Mouse (Mus musculus) CD8-positive naive resting alpha-beta T cell, adult 2 months (primary cell): ENCODE results near the gene Tchhl1.

Experiments used
- DNase-seq, 2 experiments: peaks; one replicate each; pipeline ENCODE4 v3.0.0; 2022; ENCODE audit warnings: low read depth in 2 of 2, low spot score in 2 of 2

Gene Tchhl1

DNA sequence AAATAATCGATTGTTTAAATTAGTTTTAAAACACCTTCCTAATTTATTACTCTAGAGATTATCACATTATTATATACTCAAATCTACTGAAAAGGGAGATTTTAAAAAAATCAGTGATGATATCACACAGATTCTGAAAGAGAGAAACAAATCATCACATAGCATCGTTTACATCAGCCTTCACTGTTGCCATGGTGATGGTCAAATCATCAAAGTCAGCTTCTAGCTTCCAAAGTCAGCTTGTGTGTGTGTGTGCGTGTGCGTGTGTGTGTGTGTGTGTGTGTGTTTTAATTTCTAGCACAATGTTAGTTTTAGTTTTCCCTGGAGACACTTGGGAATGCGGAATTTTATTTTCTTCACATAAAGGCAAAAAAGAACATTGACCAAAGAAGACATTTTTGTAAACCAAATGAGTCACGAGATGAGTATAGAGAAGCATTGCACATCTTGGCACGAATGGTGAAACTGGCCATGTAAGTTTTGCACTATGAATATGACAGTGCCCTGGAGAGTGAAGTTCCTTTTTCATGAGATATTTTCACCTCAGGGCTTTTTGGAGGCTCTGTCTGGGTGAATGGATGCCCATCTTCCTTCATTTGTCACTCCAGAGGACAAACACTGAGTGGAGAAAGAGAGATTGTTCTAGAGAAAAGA lies 36.1 kb downstream of the Tchhl1 start:
- no peak for DNase-seq

DNA sequence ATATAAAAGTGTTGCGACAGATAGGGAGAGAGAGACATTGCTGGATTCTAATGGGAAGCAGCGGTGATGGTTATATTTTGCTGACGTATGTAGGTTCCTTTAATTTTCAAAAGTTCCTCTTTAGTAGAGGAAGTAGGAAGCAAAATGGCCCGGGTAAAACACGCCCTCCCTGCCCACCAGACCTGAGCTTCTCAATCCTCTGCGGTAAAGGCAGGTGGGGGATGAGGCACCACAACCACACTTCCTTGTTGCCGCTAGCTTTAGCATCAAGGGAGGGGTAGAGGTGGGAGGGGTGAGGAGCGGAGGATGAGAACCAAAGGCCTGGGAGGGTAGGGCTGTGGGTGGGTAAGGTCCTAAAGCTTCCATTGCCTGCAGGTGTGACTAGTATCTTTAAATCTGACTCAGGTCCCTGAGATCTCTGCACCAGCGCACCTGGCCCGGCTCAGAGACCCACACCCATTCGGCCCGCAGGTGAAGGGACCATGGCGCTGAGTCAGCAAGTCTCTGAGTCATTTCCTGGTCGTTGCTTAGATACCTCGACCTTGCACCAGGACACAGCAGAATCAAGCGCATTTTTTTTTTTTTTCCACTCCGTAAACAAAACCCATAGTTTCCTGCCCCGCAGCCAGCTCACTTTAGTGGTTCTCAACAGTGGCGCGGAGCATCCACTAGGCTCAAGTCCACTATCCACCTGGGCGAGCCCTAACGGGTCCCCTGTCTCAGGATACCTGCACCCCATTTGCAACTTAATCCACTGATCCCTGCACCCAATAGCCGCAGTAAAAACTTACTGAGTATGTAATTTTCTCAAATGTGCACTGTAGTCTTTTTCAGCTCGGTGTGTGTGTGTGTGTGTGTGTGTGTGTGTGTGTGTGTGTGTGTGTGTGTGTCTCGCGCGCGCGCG lies 37.7 kb downstream of the Tchhl1 start:
- DNase-seq: peak; percentile 75 to 87

DNA sequence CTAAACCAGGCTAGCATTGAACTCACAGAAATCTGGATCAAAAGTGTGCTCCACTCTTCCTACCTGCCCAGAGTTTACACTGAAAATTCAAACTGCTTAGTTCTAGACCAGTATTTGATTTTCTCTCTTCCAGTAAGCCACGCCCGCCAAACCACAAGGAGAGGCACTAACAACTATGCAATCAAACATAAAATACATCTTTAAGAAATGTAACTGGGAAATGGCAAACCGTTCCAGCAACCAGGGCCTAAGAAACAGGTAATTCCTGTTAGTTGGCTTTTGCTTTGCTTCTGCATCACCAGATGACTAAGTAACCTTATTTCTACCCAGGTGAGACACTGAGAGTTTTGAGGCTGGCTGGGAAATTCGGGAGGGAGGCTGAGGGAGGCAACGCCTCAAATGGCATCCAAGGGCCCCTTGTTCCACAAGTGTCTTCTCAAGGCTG lies 38.3 kb downstream of the Tchhl1 start:
- DNase-seq: peak; percentile 7 to 13

DNA sequence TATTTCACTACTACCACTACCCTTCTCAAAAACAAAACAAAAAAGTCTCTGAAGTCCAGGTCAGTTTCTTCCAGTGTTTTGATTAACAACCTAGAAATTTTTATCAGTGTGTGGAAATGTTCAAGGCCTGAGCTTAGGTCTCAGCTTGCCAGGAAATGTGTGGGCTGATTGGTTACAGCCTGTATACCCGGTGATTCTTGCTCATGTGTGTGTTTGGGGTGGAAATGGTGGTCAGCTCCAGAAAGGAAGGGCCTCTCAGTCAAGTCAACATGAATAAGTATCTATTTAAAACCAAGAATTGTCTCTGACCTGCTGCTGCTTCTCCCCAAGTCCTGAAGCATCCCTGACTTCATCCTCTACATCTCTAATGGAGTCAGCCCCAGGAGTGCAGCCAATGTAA lies 40.7 kb downstream of the Tchhl1 start:
- no peak for DNase-seq

DNA sequence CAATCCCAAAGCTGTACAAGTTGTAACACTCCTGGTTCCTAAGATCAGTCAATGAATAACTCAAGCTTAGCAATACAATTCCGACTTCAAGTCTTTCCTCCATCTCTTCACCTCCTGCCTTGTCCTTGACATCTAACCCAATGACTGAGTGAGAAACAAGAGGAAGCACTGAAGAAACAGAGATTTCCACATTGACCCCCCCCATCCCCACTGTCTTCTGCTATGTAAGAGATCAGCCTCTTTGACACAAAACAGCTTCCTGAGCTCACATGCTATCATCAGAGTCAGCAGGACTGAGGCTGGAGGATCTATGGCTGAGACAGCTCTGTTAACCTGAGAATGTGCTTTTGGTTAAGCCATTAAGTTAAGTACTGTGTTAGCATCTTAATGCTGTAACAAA lies 42.5 kb downstream of the Tchhl1 start:
- DNase-seq: no peak

DNA sequence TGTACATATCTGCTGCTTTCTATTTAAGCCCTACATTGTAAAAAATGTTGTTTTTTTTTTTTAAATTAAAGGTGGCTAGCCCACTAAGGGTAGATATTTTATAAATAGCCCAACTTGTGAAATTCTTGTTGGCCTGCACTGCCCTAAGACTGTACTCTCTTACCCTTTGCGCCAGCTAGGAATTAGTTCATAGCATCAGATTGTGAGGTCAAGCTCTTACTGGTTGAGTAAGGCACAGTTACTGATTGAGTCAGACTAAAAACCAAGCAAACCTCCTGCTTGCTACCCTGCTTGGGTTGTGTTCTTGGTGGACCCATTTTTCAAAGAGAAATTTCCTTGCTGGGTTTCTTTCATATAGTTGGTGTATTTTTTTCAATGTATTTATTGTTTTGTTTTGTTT lies 43.2 kb downstream of the Tchhl1 start:
- no peak for DNase-seq

DNA sequence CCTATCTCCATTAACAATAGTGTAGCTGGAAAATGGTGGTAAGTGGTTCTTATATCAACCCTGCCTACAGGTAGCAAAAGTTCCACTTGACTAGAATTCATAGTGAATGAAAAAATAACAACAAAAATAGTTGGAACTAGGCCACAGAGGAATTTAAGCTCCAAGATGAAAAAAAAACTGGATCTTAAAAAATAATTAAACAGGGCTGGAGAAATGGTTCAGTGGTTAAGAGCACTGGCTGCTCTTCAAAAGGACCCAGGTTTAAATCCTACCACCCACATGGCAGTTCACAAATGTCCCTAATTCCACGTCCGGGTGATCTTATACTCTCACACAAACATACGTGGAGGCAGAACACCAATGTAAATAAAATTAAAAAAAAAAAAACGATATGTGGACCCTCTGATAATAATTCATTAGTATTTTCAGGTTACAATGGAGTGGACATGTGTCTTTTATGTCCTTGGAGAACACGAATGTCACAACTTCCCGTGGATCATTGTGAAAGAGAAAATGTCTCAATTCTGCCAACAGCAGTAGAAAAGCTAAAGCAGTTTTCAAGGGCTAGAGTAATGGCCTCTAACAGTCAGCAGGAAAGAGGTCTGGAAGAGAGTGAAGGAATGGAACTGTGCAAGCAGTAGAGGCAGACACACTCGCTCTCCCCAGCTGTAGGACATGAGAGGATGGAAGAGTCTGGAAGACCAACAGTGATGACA lies 44.0 kb downstream of the Tchhl1 start:
- no peak for DNase-seq

DNA sequence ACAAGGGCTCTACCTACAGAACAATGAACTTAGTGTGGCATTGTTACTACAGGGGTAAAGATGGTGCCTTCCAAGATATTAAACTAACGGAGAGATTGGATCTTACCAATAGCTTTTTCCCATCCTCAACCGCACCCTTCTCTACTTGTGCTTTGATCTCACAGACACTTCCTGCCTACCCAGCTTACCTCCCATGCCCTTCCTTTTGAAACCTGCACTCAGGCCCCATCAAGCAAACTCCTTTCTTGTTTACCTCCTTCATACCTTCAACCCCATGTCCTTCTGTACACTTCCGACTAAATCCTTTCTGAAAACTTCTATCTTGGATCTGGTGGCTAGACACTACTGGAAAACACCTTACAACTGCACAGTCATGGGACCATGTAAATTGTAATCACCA lies 46.1 kb downstream of the Tchhl1 start:
- peak in 1 of 2 experiments; percentile 10 for DNase-seq

DNA sequence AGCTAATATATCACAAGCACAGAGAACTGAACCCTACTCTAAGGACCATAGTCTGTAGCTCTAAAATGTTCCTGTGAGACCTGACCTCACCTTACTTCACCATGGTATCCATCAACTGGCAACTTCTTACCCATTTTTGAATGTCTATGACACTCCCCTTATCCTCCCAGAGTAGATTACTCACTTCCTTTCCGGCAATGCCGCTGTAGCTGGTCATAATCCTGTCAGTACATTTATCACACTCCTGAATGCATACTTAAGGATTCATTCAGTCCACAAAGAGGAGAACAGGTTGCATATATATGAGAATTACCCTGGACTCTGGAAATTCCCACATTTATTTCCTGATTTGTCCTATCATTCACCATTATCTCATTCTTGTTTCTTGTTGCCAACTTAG lies 48.8 kb downstream of the Tchhl1 start:
- DNase-seq: no peak

DNA sequence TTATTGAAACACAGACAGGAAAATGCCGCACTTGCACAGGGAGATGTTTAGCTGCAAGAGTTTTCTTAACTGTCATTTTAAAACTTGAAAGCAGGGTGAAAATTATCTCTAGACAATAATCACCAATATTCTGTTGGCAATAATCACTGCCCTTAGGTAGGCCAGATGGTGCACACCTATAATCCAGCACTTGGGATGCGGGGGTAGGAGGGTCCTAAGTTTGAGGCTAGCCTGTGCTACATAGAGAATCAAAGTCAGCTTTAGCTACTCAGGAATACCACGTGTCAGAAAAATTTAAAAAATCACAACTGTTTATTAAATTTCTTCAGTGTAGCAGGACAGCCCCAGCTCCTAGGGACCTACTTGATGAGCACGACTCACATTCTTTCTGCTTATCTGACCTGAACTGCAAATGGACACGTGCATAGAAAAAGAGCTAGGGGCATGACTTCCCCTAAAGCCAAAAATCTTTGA lies 51.3 kb downstream of the Tchhl1 start:
- no peak for DNase-seq

DNA sequence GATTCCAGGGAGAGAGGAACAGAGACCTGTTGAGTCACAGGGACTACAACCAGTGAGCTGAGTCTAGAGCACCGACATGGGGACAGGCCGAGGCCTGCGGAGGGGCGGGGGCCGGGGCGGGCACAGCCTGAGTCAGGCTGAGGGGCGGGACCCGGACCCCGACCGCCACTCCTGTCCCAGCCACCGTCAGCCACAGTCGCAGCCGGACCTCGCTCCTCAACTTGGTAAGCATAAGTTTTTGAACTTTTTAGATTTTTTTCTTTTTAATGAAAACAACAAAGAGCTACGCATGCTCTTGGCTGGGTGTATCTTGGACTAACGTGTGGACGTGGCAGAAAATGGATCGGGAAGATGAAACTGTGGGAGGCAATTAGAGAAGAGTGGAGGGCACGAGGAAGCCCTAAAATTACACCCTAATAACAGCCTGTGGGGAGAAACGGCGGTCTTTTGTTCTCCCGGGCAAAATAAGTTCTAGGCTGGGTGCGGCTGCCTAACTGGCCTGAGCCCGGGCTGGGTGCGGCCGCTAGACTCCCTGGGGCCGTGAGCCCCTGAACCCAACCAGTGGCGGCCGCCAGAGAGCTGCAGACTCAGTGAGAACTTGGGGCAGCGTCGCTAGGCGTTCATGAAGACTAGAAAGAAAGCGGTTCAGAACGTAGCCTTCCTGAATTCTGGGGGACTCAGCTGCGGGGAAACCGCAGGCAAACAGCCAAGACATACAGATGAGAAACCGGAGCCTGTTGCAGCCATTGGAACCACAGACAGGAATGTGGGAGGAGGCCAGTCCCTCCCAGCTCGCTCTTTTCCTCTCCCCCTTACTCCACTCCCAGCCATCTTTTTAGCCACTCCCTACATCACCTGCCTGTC lies 52.0 kb downstream of the Tchhl1 start, which contains the start of gene S100a11:
Gene S100a11 (plus strand): TSS at position 159 of the 864 bp plus-strand sequence.
- peak in 1 of 2 experiments; percentile 21 for DNase-seq
